Mouse (Mus musculus) megakaryocyte-erythroid progenitor cell, adult 5-6 weeks (primary cell): ENCODE results near the gene Tyk2. TPM values are rescaled to one million over a fixed set of nuclear protein-coding genes. Genes with fewer than 3 reads are reported as not detected.

ENCODE experiments used
- ATAC-seq: replicated peaks from 2 replicates; pipeline ENCODE4 v1.8.0; 2016; ENCODE audit warnings: mild to moderate bottlenecking, inconsistent platforms; ENCODE audit not compliant: severe bottlenecking, poor library complexity, low FRiP score, low TSS enrichment
- total RNA-seq, 2 experiments: library from RNA; stranded (forward) in 1 of 2; stranded (reverse) in 1 of 2; fragments of 200-1000, 215-1000 nt in 1 of 2; fragments of >200 nt in 1 of 2; fragmentation: Nextera tagmentation in 1 of 2; gene quantifications; 2 replicates each; pipeline ENCODE4 v1.2.3; 2014 to 2017

The Tyk2 gene
- total RNA-seq, 2 experiments from 2014 or later, result 13.2 to 24.9 TPM

DNA sequence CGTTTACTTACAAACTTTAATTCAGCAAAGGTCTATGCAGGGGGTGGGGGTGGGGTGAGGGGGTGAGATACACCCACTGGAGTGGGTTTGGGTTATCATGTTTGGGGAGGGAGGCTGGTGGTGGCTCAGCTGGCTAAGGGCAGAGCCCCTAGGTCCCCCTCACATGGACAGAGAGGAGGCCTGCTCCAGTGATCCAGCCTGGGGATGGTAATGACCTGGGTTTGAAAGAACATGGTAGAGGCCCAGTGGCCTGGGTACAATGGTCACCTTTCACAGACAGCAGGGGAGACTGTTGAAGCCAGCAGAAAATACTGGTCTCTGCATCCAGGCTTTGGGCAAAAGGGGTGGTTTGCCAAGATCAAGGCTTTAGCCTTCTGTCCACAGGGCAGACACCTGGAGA lies 56.9 kb downstream of the Tyk2 start:
- ATAC-seq, result no peak

GRCm38 (mm10) chr9:21073044-21073840 lies 57.8 kb downstream of the Tyk2 start, which contains the start of the genes Gm49373 and Fdx1l:
TSS of gene Gm49373 (minus strand) at chr9:21073096.
TSS of gene Fdx1l (minus strand) at chr9:21073614.
- ATAC-seq, result peak; percentile 89

GRCm38 (mm10) chr9:21072641-21073040 lies 58.4 kb downstream of the Tyk2 start:
- ATAC-seq, result peak; percentile 6; the same call in 1 of the 2 replicates

- no peak for ATAC-seq
These were observed 63.9 kb downstream of the Tyk2 start, which contains the start of gene Zglp1 for GRCm38 (mm10) chr9:21067006-21067684. TSS of gene Zglp1 (minus strand) at chr9:21067093.

DNA sequence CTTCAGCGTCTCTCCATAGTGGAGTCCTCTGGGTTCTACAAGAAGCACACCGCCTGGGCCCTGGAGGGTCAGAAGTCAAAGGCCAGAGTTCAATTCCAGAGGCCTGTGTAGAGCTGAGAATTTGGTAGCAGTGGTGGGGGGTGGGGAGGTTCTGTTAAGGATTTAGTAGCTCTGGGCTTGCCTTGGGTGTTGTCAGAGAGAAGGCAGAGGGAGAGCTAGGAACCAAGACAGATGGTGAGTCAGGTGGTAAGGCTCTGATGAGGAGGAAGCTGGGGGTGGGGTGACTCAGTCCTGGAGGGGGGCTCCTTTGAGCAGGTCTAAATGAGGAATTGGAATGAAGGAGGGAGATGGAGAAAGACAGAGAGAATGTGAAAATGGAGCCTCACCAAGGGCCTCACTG lies 68.1 kb downstream of the Tyk2 start:
- ATAC-seq, result no peak

Other genes with a start within 250 kb of the Tyk2 start
- 127 and 174 TPM in 2 replicates for gene Ppan, start 243.1 kb downstream of the Tyk2 start, total RNA-seq (2014; fragmentation: Nextera tagmentation)
- gene Ppan, start 243.1 kb downstream of the Tyk2 start, total RNA-seq (2017), result 154 and 175 TPM in 2 replicates
- 308 and 325 TPM in 2 replicates for gene Eif3g, start 232.6 kb downstream of the Tyk2 start, total RNA-seq (2014; fragmentation: Nextera tagmentation)
- gene Eif3g, start 232.6 kb downstream of the Tyk2 start, total RNA-seq (2017), result 259 and 301 TPM in 2 replicates
- 163 and 192 TPM in 2 replicates for gene Dnmt1, start 171.4 kb downstream of the Tyk2 start, total RNA-seq (2014; fragmentation: Nextera tagmentation)
- gene Dnmt1, start 171.4 kb downstream of the Tyk2 start, total RNA-seq (2017), result 190 and 210 TPM in 2 replicates
- gene S1pr2, start 154.5 kb downstream of the Tyk2 start, total RNA-seq (2014; fragmentation: Nextera tagmentation), result 1.7 and 3.4 TPM in 2 replicates
- gene S1pr2, start 154.5 kb downstream of the Tyk2 start, total RNA-seq (2017), result 0.46 TPM in 1 of 2 replicates, not detected in the other
- gene Mrpl4, start 128.5 kb downstream of the Tyk2 start, total RNA-seq (2014; fragmentation: Nextera tagmentation), result 66.2 and 78.8 TPM in 2 replicates
- 23.7 and 43.3 TPM in 2 replicates for gene Mrpl4, start 128.5 kb downstream of the Tyk2 start, total RNA-seq (2017)
- gene Icam1, start 115.3 kb downstream of the Tyk2 start, total RNA-seq (2014; fragmentation: Nextera tagmentation), result 1.9 and 3.4 TPM in 2 replicates
- gene Icam1, start 115.3 kb downstream of the Tyk2 start, total RNA-seq (2017), result 3.6 TPM in 2 replicates
- gene Icam4, start 101.9 kb downstream of the Tyk2 start, total RNA-seq (2014; fragmentation: Nextera tagmentation), result 34.3 and 38.9 TPM in 2 replicates
- 16.3 and 40.0 TPM in 2 replicates for gene Icam4, start 101.9 kb downstream of the Tyk2 start, total RNA-seq (2017)
- 1.1 and 1.2 TPM in 2 replicates for gene Icam5, start 99.2 kb downstream of the Tyk2 start, total RNA-seq (2014; fragmentation: Nextera tagmentation)
- gene Icam5, start 99.2 kb downstream of the Tyk2 start, total RNA-seq (2017), result 0.05 and 0.27 TPM in 2 replicates
- 10.2 TPM in 1 of 2 replicates, not detected in the other for gene Zglp1, start 64.2 kb downstream of the Tyk2 start, total RNA-seq (2014; fragmentation: Nextera tagmentation)
- gene Zglp1, start 64.2 kb downstream of the Tyk2 start, total RNA-seq (2017), result 1.7 TPM in 1 of 2 replicates, not detected in the other
- gene Gm49373, start 58.1 kb downstream of the Tyk2 start, total RNA-seq (2014; fragmentation: Nextera tagmentation), result 4.5 TPM in 1 of 2 replicates, not detected in the other
- gene Gm49373, start 58.1 kb downstream of the Tyk2 start, total RNA-seq (2017), result not detected in 2 replicates
- gene Fdx1l, start 57.6 kb downstream of the Tyk2 start, total RNA-seq (2014; fragmentation: Nextera tagmentation), result 66.9 and 79.7 TPM in 2 replicates
- gene Fdx1l, start 57.6 kb downstream of the Tyk2 start, total RNA-seq (2017), result 60.6 and 70.5 TPM in 2 replicates
- gene Gm38431, start 39.2 kb downstream of the Tyk2 start, total RNA-seq (2014; fragmentation: Nextera tagmentation), result 38.6 and 39.7 TPM in 2 replicates
- gene Gm38431, start 39.2 kb downstream of the Tyk2 start, total RNA-seq (2017), result 5.9 and 15.6 TPM in 2 replicates
- 66.3 and 81.1 TPM in 2 replicates for gene Raver1, start 39.2 kb downstream of the Tyk2 start, total RNA-seq (2014; fragmentation: Nextera tagmentation)
- gene Raver1, start 39.2 kb downstream of the Tyk2 start, total RNA-seq (2017), result 12.9 and 16.8 TPM in 2 replicates
- 182 and 193 TPM in 2 replicates for gene Cdc37, start 18.7 kb upstream of the Tyk2 start, total RNA-seq (2014; fragmentation: Nextera tagmentation)
- 385 and 442 TPM in 2 replicates for gene Cdc37, start 18.7 kb upstream of the Tyk2 start, total RNA-seq (2017)
- 23.5 and 24.3 TPM in 2 replicates for gene Pde4a, start 34.5 kb upstream of the Tyk2 start, total RNA-seq (2014; fragmentation: Nextera tagmentation)
- 2.2 and 3.8 TPM in 2 replicates for gene Pde4a, start 34.5 kb upstream of the Tyk2 start, total RNA-seq (2017)
- 25.3 and 27.2 TPM in 2 replicates for gene Keap1, start 108.1 kb upstream of the Tyk2 start, total RNA-seq (2014; fragmentation: Nextera tagmentation)
- 32.7 and 39.8 TPM in 2 replicates for gene Keap1, start 108.1 kb upstream of the Tyk2 start, total RNA-seq (2017)
- gene S1pr5, start 117.2 kb upstream of the Tyk2 start, total RNA-seq (2014; fragmentation: Nextera tagmentation), result 0.59 TPM in 1 of 2 replicates, not detected in the other
- 1.1 TPM in 1 of 2 replicates, not detected in the other for gene S1pr5, start 117.2 kb upstream of the Tyk2 start, total RNA-seq (2017)
- gene Atg4d, start 134.1 kb upstream of the Tyk2 start, total RNA-seq (2014; fragmentation: Nextera tagmentation), result 8.9 and 13.9 TPM in 2 replicates
- gene Atg4d, start 134.1 kb upstream of the Tyk2 start, total RNA-seq (2017), result 11.9 and 25.7 TPM in 2 replicates
- 50.7 and 81.7 TPM in 2 replicates for gene Kri1, start 156.7 kb upstream of the Tyk2 start, total RNA-seq (2014; fragmentation: Nextera tagmentation)
- 55.3 and 86.3 TPM in 2 replicates for gene Kri1, start 156.7 kb upstream of the Tyk2 start, total RNA-seq (2017)
- gene Cdkn2d, start 160.2 kb upstream of the Tyk2 start, total RNA-seq (2014; fragmentation: Nextera tagmentation), result 5.7 and 7.4 TPM in 2 replicates
- 8.5 and 11.3 TPM in 2 replicates for gene Cdkn2d, start 160.2 kb upstream of the Tyk2 start, total RNA-seq (2017)
- gene Ap1m2, start 181.1 kb upstream of the Tyk2 start, total RNA-seq (2014; fragmentation: Nextera tagmentation), result 0.42 TPM in 1 of 2 replicates, not detected in the other
- not detected in 2 replicates for gene Ap1m2, start 181.1 kb upstream of the Tyk2 start, total RNA-seq (2017)
- 25.8 and 30.7 TPM in 2 replicates for gene Slc44a2, start 189.5 kb upstream of the Tyk2 start, total RNA-seq (2014; fragmentation: Nextera tagmentation)
- gene Slc44a2, start 189.5 kb upstream of the Tyk2 start, total RNA-seq (2017), result 22.6 and 23.7 TPM in 2 replicates
- 76.3 and 86.0 TPM in 2 replicates for gene Ilf3, start 236.6 kb upstream of the Tyk2 start, total RNA-seq (2014; fragmentation: Nextera tagmentation)
- gene Ilf3, start 236.6 kb upstream of the Tyk2 start, total RNA-seq (2017), result 67.3 and 88.4 TPM in 2 replicates